Mouse (Mus musculus) spleen, adult 2 months (tissue): ENCODE data around the gene Gm20422.

Source experiments
- CTCF ChIP-seq: fragments of 200-500 bp; IDR thresholded peaks from 2 replicates; pipeline ENCODE4 v1.5.1; 2011; ENCODE audit warnings: mild to moderate bottlenecking, inconsistent platforms; ENCODE audit not compliant: insufficient read depth, insufficient read length, insufficient replicate concordance; ENCODE audit errors: extremely low read depth
- POLR2A ChIP-seq: fragments of 200-500 bp; IDR thresholded peaks from 2 replicates; pipeline ENCODE4 v1.6.1; 2011; ENCODE audit warnings: low read depth, low read length, inconsistent platforms

DNA sequence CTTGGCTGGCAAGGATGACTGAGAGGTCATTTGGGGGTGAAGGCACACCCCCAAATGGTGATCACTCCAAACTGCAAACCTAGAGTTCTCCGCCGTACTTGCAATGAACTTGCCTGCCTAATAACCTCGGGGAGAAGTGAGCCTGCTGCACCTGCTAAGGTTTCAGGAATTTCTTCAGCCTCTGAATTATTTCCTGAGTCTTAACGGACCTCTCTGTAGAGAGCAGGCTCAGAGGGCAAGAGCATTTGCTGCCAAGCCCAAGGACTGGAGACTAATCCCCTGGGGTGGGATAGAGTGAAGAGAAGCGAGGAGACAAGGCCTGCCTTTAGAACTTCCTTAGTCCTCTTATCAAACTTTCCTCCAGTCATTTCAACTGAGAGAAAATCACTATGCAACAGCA is 15.0 kb upstream of the Gm20422 start:
- TF ChIP-seq CTCF = no peak
- no peak for TF ChIP-seq POLR2A
